Mouse (Mus musculus) small intestine, adult 2 months (tissue): ENCODE data around the gene Slc51a.

Experiments
- CTCF ChIP-seq: fragments of 200-500 bp; IDR thresholded peaks from 2 replicates; pipeline ENCODE4 v1.5.1; 2012; ENCODE audit warnings: low read depth, mild to moderate bottlenecking, control low read depth, inconsistent platforms, low read length, moderate library complexity, mixed read lengths; ENCODE audit not compliant: insufficient replicate concordance, insufficient read length; ENCODE audit errors: extremely low read depth
- POLR2A ChIP-seq: fragments of 200-500 bp; IDR thresholded peaks from 2 replicates; pipeline ENCODE4 v1.6.1; 2012; ENCODE audit warnings: low read depth, mild to moderate bottlenecking, control low read depth, inconsistent platforms, low read length, moderate library complexity

DNA sequence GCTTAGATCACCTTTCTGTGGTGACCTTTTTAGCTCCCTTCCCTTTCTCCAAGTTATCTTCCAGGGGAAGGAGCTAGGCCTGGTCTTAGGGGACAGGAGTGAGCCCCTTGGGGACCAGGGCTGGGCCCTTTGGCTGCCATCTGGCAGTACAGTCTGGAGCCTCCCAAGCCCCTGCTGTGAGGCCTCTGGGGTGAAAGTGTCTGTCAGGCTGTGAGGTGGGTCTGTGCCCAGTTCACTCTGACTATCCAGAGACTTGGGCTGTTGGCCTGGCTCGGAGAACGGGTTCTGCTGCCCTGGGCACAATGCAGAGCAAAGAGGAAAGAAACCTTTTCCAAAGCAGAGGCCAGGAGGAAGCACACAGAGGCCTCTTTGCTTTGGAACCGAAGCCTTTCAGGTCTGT, 25.2 kb upstream of the Slc51a start:
- no peak for TF ChIP-seq CTCF
- no peak for TF ChIP-seq POLR2A
